Mouse (Mus musculus) kidney, embryonic 14.5 days (tissue): Measurements from ENCODE around the gene Cntd1. TPM values are rescaled to one million over a fixed set of nuclear protein-coding genes. Genes with fewer than 3 reads are reported as not detected.

Experiments used
- polyA plus RNA-seq: library from polyadenylated mRNA; unstranded; fragments of >200 nt; fragmentation: Nextera tagmentation; extraction: Ambion mirVana; gene quantifications from 2 replicates; pipeline ENCODE4 v1.2.1, GENCODE M21; 2014

Gene Cntd1
- polyA plus RNA-seq, 1 experiment from 2014 or later: 1.7 TPM

Other genes with a start within 250 kb of the Cntd1 start
- gene Naglu, start 209.0 kb upstream of the Cntd1 start, polyA plus RNA-seq: 7.0 and 11.5 TPM in 2 replicates
- gene Hsd17b1, start 200.6 kb upstream of the Cntd1 start, polyA plus RNA-seq: 0.16 TPM in 1 of 2 replicates, not detected in the other
- gene Coasy, start 196.4 kb upstream of the Cntd1 start, polyA plus RNA-seq: 42.0 and 44.9 TPM in 2 replicates
- 39.7 and 48.7 TPM in 2 replicates for gene Mlx, start 191.7 kb upstream of the Cntd1 start, polyA plus RNA-seq
- 52.0 and 61.8 TPM in 2 replicates for gene Psmc3ip, start 183.6 kb upstream of the Cntd1 start, polyA plus RNA-seq
- 10.5 and 14.0 TPM in 2 replicates for gene Retreg3, start 159.1 kb upstream of the Cntd1 start, polyA plus RNA-seq
- 81.9 and 95.4 TPM in 2 replicates for gene Tubg1, start 159.1 kb upstream of the Cntd1 start, polyA plus RNA-seq
- gene Tubg2, start 123.1 kb upstream of the Cntd1 start, polyA plus RNA-seq: 3.7 and 4.5 TPM in 2 replicates
- 1.7 and 2.1 TPM in 2 replicates for gene Cntnap1, start 108.5 kb upstream of the Cntd1 start, polyA plus RNA-seq
- 17.0 and 17.9 TPM in 2 replicates for gene Plekhh3, start 107.7 kb upstream of the Cntd1 start, polyA plus RNA-seq
- gene Ccr10, start 103.6 kb upstream of the Cntd1 start, polyA plus RNA-seq: 0.24 and 0.51 TPM in 2 replicates
- 18.2 and 27.4 TPM in 2 replicates for gene Ezh1, start 52.5 kb upstream of the Cntd1 start, polyA plus RNA-seq
- 248 and 275 TPM in 2 replicates for gene Ramp2, start 33.0 kb upstream of the Cntd1 start, polyA plus RNA-seq
- 154 and 160 TPM in 2 replicates for gene Vps25, start 25.3 kb upstream of the Cntd1 start, polyA plus RNA-seq
- gene Wnk4, start 18.4 kb upstream of the Cntd1 start, polyA plus RNA-seq: 18.9 and 28.1 TPM in 2 replicates
- gene Coa3, start 102 bp downstream of the Cntd1 start, polyA plus RNA-seq: 204 and 207 TPM in 2 replicates
- 112 and 164 TPM in 2 replicates for gene Becn1, start 23.3 kb downstream of the Cntd1 start, polyA plus RNA-seq
- 113 and 130 TPM in 2 replicates for gene Psme3, start 37.2 kb downstream of the Cntd1 start, polyA plus RNA-seq
- 1.9 TPM in 2 replicates for gene Aoc2, start 46.1 kb downstream of the Cntd1 start, polyA plus RNA-seq
- 0.23 and 0.37 TPM in 2 replicates for gene Aoc3, start 51.6 kb downstream of the Cntd1 start, polyA plus RNA-seq
- gene G6pc, start 88.5 kb downstream of the Cntd1 start, polyA plus RNA-seq: 0.08 TPM in 1 of 2 replicates, not detected in the other
- 85.2 and 99.0 TPM in 2 replicates for gene Aarsd1, start 138.6 kb downstream of the Cntd1 start, polyA plus RNA-seq
- 10.4 and 11.5 TPM in 2 replicates for gene Gm27029, start 145.8 kb downstream of the Cntd1 start, polyA plus RNA-seq
- 8.2 and 16.1 TPM in 2 replicates for gene Rundc1, start 146.1 kb downstream of the Cntd1 start, polyA plus RNA-seq
- 8.9 and 10.3 TPM in 2 replicates for gene Ptges3l, start 146.3 kb downstream of the Cntd1 start, polyA plus RNA-seq
- gene Rpl27, start 163.3 kb downstream of the Cntd1 start, polyA plus RNA-seq: 430 and 578 TPM in 2 replicates
- gene Ifi35, start 169.4 kb downstream of the Cntd1 start, polyA plus RNA-seq: 9.6 and 10.4 TPM in 2 replicates
- gene Rnd2, start 186.0 kb downstream of the Cntd1 start, polyA plus RNA-seq: 7.0 and 10.8 TPM in 2 replicates
- gene Vat1, start 187.2 kb downstream of the Cntd1 start, polyA plus RNA-seq: 25.0 and 28.4 TPM in 2 replicates